Mouse (Mus musculus) heart, postnatal 0 days (tissue): ENCODE results near the gene Tnfrsf22. TPM values are rescaled to one million over a fixed set of nuclear protein-coding genes. Genes with fewer than 3 reads are reported as not detected.

Experiments used
- ATAC-seq: fragments of 200-750 bp; cut with Nextera tagmentation; 2 replicates; pipeline ENCODE4 v1.8.0; 2017; ENCODE audit warnings: low read depth, moderate number of reproducible peaks, moderate library complexity; ENCODE audit not compliant: insufficient read depth
- DNase-seq: peaks from one replicate; pipeline ENCODE4 v3.0.0-alpha.2; 2016; ENCODE audit warnings: low spot score
- H3K27ac ChIP-seq: fragments of 300-500 bp; sonication (generic); 2 replicates; pipeline ENCODE4 v1.5.1; 2014; ENCODE audit warnings: low read depth, mild to moderate bottlenecking
- H3K27me3 ChIP-seq: fragments of 300-500 bp; sonication (generic); 2 replicates; pipeline ENCODE4 v1.6.1; 2014; ENCODE audit warnings: low read length, mixed read lengths; ENCODE audit not compliant: control insufficient read depth, insufficient read depth
- H3K36me3 ChIP-seq: fragments of 300-500 bp; sonication (generic); replicated peaks from 2 replicates; pipeline ENCODE4 v1.6.1; 2014; ENCODE audit warnings: low read length, mixed read lengths; ENCODE audit not compliant: control insufficient read depth, insufficient read depth
- H3K4me1 ChIP-seq: fragments of 300-500 bp; sonication (generic); 2 replicates; pipeline ENCODE4 v1.6.1; 2014; ENCODE audit warnings: antibody characterized with exemption; ENCODE audit not compliant: control insufficient read depth, insufficient read depth
- H3K4me2 ChIP-seq: fragments of 300-500 bp; sonication (generic); 2 replicates; pipeline ENCODE4 v1.6.1; 2014; ENCODE audit warnings: low read depth, mild to moderate bottlenecking, low read length, moderate library complexity
- H3K4me3 ChIP-seq: fragments of 300-500 bp; sonication (generic); 2 replicates; pipeline ENCODE4 v1.5.1; 2014; ENCODE audit warnings: low read depth, low read length
- H3K9ac ChIP-seq: fragments of 300-500 bp; sonication (generic); replicated peaks from 2 replicates; pipeline ENCODE4 v1.6.1; 2014; ENCODE audit warnings: low read depth, low read length, mixed read lengths
- H3K9me3 ChIP-seq: fragments of 300-500 bp; sonication (generic); replicated peaks from 2 replicates; pipeline ENCODE4 v1.6.1; 2016; ENCODE audit warnings: low read length; ENCODE audit not compliant: control insufficient read depth
- CTCF ChIP-seq: IDR thresholded peaks from 2 replicates; pipeline ENCODE4 v1.5.1; 2016; ENCODE audit warnings: antibody characterized with exemption, control low read depth, low read depth
- EP300 ChIP-seq: IDR thresholded peaks from 2 replicates; pipeline ENCODE4 v1.6.1; 2016; ENCODE audit warnings: antibody characterized with exemption, low read depth
- WGBS: fragments of 180-500 bp; shearing (Covaris S2); extraction: QIAGEN DNeasy Blood & Tissue Kit; methylation state at CpG from one replicate; pipeline ENCODE4 v1.1.7; 2014; 5-methylcytosine and 5-hydroxymethylcytosine counted together
- polyA plus RNA-seq: library from polyadenylated mRNA; unstranded; fragments of >200 nt; fragmentation: Nextera tagmentation; extraction: Ambion mirVana; gene quantifications from 2 replicates; pipeline ENCODE4 v1.2.1, GENCODE M21; 2015
- total RNA-seq: library from RNA; depleted of rRNA; stranded (reverse); fragments of >200 nt; gene quantifications from 2 replicates; pipeline ENCODE4 v1.2.3, GENCODE M21; 2014; ENCODE audit warnings: low replicate concordance

Gene Tnfrsf22
- total and polyA plus RNA-seq, 2 experiments from 2014 or later, result 2.9 to 3.2 TPM

GRCm38 (mm10) chr7:143605321-143605720, 44.1 kb downstream of the Tnfrsf22 start:
- Histone ChIP-seq H3K4me3 (no peak overlapping the region), H3K4me2 (no peak overlapping the region), H3K27ac (no peak overlapping the region), H3K36me3 (no peaks in the 10 kb centered on the region), H3K4me1 (no peaks in the 10 kb centered on the region), H3K9ac (no peak overlapping the region), H3K27me3 (no peaks in the 10 kb centered on the region), H3K9me3 (no peaks in the 10 kb centered on the region)
- TF ChIP-seq EP300 (no peak), CTCF (no peak)
- DNase-seq (no peak), ATAC-seq (no peak)
- 61% methylated on average over 3 of the region's 3 CpGs for WGBS

GRCm38 (mm10) chr7:143604889-143605288, 44.6 kb downstream of the Tnfrsf22 start:
- DNase-seq, result no peak
- H3K4me2 ChIP-seq, result no peak overlapping the region
- no peak overlapping the region for H3K4me3 ChIP-seq
- WGBS, result 32% methylated on average over 2 of the region's 2 CpGs
- H3K9ac ChIP-seq, result no peak overlapping the region
- no peaks in the 10 kb centered on the region for H3K27me3 ChIP-seq
- ATAC-seq, result no peak
- no peaks in the 10 kb centered on the region for H3K36me3 ChIP-seq
- H3K4me1 ChIP-seq, result no peaks in the 10 kb centered on the region
- H3K27ac ChIP-seq, result peak overlapping the region; percentile 38; the same call in 1 of the 2 replicates
- H3K9me3 ChIP-seq, result no peaks in the 10 kb centered on the region
- TF ChIP-seq CTCF (no peak), EP300 (no peak)

DNA sequence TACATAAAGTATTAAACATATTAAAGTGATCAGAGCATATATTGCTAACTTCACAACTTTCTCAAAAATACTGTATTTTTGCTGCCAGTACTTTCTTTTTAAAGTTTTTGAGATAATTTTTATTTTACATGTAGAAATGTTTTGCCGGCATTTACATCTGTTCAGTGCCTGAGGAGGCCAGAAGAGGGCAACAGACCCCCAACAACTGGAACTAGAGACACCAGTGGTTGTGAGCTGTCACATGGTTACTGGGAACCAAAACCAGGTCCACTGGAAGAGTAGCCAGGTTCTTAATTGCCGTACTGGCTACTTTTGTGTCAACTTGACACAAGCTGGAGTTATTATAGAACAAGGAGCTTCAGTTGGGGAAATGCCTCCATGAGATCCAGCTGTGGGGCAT, 47.8 kb downstream of the Tnfrsf22 start:
- 70% methylated on average over 2 of the region's 2 CpGs for WGBS
- H3K9ac ChIP-seq, result no peak overlapping the region
- no peak overlapping the region for H3K4me3 ChIP-seq
- no peaks in the 10 kb centered on the region for H3K36me3 ChIP-seq
- H3K27me3 ChIP-seq, result no peaks in the 10 kb centered on the region
- TF ChIP-seq EP300 (no peak), CTCF (0 out of 2 replicates have a peak, but pooled peaks have one; percentile 11)
- peaks cover 8% of the 10 kb centered on the region for H3K4me1 ChIP-seq
- H3K27ac ChIP-seq, result no peak overlapping the region
- no peak for DNase-seq
- no peaks in the 10 kb centered on the region for H3K9me3 ChIP-seq
- H3K4me2 ChIP-seq, result no peak overlapping the region
- ATAC-seq, result no peak

GRCm38 (mm10) chr7:143600231-143600740, 49.2 kb downstream of the Tnfrsf22 start:
- 8% methylated on average over 15 of the region's 15 CpGs for WGBS
- no peak for TF ChIP-seq CTCF
- no peak for TF ChIP-seq EP300
- peak overlapping the region; percentile 69 for H3K4me2 ChIP-seq
- ATAC-seq (no peak), DNase-seq (no peak)
- H3K9me3 ChIP-seq, result no peaks in the 10 kb centered on the region
- H3K27ac ChIP-seq, result no peak overlapping the region; the same call in 1 of the 2 replicates
- H3K36me3 ChIP-seq, result no peaks in the 10 kb centered on the region
- H3K4me1 ChIP-seq, result peaks cover 8% of the 10 kb centered on the region
- H3K27me3 ChIP-seq, result no peaks in the 10 kb centered on the region
- H3K4me3 ChIP-seq, result peak overlapping the region; percentile 75
- H3K9ac ChIP-seq, result peak overlapping the region; percentile 75; the same call in 1 of the 2 replicates

DNA sequence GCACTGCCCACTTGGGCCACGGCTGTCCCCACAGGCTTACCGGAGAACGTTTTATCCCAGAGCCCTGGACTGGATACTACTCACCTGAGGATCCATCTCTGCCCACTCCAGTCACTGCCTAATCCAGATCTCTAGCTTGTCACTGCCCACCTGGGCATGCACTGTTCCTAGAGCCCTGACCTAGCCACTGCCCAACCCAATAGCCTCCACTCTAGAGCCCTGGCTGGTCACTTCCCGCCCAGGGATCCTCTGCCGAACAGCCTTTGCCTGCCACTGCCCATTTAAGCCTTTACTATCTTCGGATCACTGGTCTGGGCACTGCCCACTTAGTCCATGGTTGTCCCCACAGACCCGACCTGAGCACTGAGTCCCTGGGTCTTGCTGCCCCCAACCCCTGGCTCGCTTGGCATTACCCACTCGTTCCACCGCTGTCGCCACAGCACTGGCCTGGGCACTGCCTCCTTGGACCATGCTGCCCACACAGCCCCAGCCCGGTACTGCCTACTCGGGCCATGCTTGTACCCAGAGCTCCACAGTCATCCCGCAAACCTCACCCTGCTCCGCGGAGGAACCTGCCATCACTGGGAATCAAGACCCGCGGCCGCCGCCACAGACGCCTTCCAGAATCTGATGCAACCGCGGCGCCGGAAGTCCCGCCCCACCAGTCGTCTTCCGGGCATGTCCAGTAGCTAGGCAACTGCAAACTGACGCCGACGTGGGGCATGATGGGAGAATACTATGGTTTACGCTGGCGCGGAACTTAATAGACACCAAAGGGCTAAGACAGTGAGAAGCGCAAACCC, 49.8 kb downstream of the Tnfrsf22 start, which contains the start of gene Cars:
Gene Cars (minus strand): TSS at position 663 of the 803 bp plus-strand sequence.
- TF ChIP-seq EP300 (no peak), CTCF (no peak)

More for the DNA sequence above, 49.8 kb downstream of the Tnfrsf22 start, which contains the start of gene Cars:
- Histone ChIP-seq H3K36me3 (no peaks in the 10 kb centered on the region), H3K4me1 (peaks cover 8% of the 10 kb centered on the region), H3K4me3 (peak within 1 kb of the TSS; percentile 75), H3K27ac (peak within 1 kb of the TSS; percentile 18), H3K9ac (peak within 1 kb of the TSS; percentile 75), H3K9me3 (no peaks in the 10 kb centered on the region), H3K27me3 (no peaks in the 10 kb centered on the region), H3K4me2 (peak within 1 kb of the TSS; percentile 69)
- ATAC-seq (peak; percentile 96), DNase-seq (peak; percentile 93)
- WGBS, result 1% methylated on average over 35 of the region's 35 CpGs
